Mouse (Mus musculus) ES-Bruce4 (cell line): ENCODE results near the gene Wdr82. TPM values are rescaled to one million over a fixed set of nuclear protein-coding genes. Genes with fewer than 3 reads are reported as not detected.
A peak's percentile ranks its signal among the peaks of the same experiment; 100 is the strongest.

Experiments
- H3K27ac ChIP-seq: 2 replicates; pipeline ENCODE4 v1.5.1; 2012; ENCODE audit warnings: low read length, inconsistent platforms; ENCODE audit not compliant: insufficient read depth
- H3K27me3 ChIP-seq: 2 replicates; pipeline ENCODE4 v1.6.1; 2012; ENCODE audit warnings: mild to moderate bottlenecking, low read length, inconsistent platforms; ENCODE audit not compliant: control insufficient read depth, poor library complexity, insufficient read depth, severe bottlenecking
- H3K36me3 ChIP-seq: 2 replicates; pipeline ENCODE4 v1.6.1; 2012; ENCODE audit warnings: inconsistent platforms, mild to moderate bottlenecking, low read length, moderate library complexity; ENCODE audit not compliant: control insufficient read depth, poor library complexity, insufficient read depth, severe bottlenecking
- H3K4me1 ChIP-seq: one replicate; pipeline ENCODE4 v1.8.1; 2011; ENCODE audit warnings: low read length; ENCODE audit not compliant: control insufficient read depth, insufficient read depth
- H3K4me3 ChIP-seq: 2 replicates; pipeline ENCODE4 v1.5.1; 2011; ENCODE audit warnings: low read depth, mild to moderate bottlenecking, low read length
- H3K9ac ChIP-seq: 2 replicates; pipeline ENCODE4 v1.6.1; 2012; ENCODE audit warnings: low read depth, mild to moderate bottlenecking, inconsistent platforms; ENCODE audit not compliant: poor library complexity, severe bottlenecking
- H3K9me3 ChIP-seq: replicated peaks from 2 replicates; pipeline ENCODE4 v1.6.1; 2012; ENCODE audit warnings: mild to moderate bottlenecking, low read length, inconsistent platforms; ENCODE audit not compliant: control insufficient read depth, poor library complexity, insufficient read depth, severe bottlenecking
- CTCF ChIP-seq: IDR thresholded peaks from one replicate; pipeline ENCODE4 v1.8.1; 2011; ENCODE audit warnings: low read depth, low read length
- EP300 ChIP-seq: IDR thresholded peaks from 2 replicates; pipeline ENCODE4 v1.6.1; 2011; ENCODE audit warnings: low read depth, low read length; ENCODE audit not compliant: insufficient read depth
- POLR2A ChIP-seq: IDR thresholded peaks from one replicate; pipeline ENCODE4 v1.8.1; 2011; ENCODE audit warnings: low read length; ENCODE audit not compliant: insufficient read depth
- polyA plus RNA-seq: library from polyadenylated mRNA; stranded (reverse); fragments of >200 nt; gene quantifications from 2 replicates; pipeline ENCODE4 v1.2.4, GENCODE M21; 2011; ENCODE audit warnings: low read depth; ENCODE audit not compliant: missing spikeins, insufficient read depth, insufficient read length

Wdr82 gene
- polyA plus RNA-seq, 1 experiment: 118 TPM

DNA sequence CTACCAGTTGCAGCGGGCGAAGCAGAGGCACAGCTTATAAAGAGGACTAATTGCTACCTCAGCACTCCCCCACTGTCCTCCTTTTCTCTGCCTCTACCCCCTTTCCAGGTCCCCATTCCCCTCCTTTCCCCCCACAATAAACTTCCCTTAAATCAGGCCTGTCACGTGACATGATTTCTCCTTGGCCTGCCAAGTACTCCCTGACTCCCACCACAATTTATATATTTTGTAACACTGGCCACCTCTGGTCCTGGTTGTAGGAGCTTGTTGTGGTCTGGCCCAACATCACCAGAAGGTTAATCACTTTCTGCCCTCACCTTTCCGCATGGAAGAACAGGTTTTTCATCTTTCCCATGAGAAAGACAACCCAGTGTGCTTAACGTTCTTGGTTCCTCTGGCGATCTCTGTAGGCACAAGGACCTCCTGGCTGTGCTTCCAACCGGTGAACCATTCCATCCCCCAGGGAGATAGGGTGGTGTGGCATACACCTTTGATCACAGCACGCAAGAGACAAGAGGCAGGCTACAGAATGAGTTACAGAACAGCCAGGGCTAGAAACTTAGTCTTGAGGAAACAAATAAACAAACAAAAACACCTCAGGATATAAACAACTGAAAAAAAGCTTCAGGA lies 50.3 kb downstream of the Wdr82 start:
- Histone ChIP-seq H3K4me3 (no peak overlapping the region), H3K4me1 (no peaks in the 10 kb centered on the region), H3K27me3 (no peaks in the 10 kb centered on the region), H3K9me3 (no peaks in the 10 kb centered on the region), H3K9ac (no peak overlapping the region), H3K27ac (no peak overlapping the region), H3K36me3 (no peaks in the 10 kb centered on the region)
- no peak for TF ChIP-seq CTCF
- no peak for TF ChIP-seq EP300
- TF ChIP-seq POLR2A: no peak

- no peaks in the 10 kb centered on the region for H3K4me1 ChIP-seq
- TF ChIP-seq CTCF: no peak
- no peak within 1 kb of the TSS for H3K27ac ChIP-seq
Measured at GRCm38 (mm10) chr9:106222261-106222851, 51.6 kb downstream of the Wdr82 start, which contains the start of gene Tlr9. Tlr9 (plus strand) TSS chr9:106222598.

GRCm38 (mm10) chr9:106222994-106223393 lies 52.3 kb downstream of the Wdr82 start:
- Histone ChIP-seq H3K9me3 (no peaks in the 10 kb centered on the region), H3K27me3 (no peaks in the 10 kb centered on the region), H3K36me3 (no peaks in the 10 kb centered on the region), H3K27ac (no peak overlapping the region), H3K4me1 (no peaks in the 10 kb centered on the region), H3K4me3 (no peak overlapping the region), H3K9ac (no peak overlapping the region)
- no peak for TF ChIP-seq POLR2A
- no peak for TF ChIP-seq CTCF
- TF ChIP-seq EP300: no peak

More at GRCm38 (mm10) chr9:106222261-106222851, 51.6 kb downstream of the Wdr82 start, which contains the start of gene Tlr9:
- Histone ChIP-seq H3K27me3 (no peaks in the 10 kb centered on the region), H3K4me3 (no peak within 1 kb of the TSS), H3K36me3 (no peaks in the 10 kb centered on the region), H3K9me3 (no peaks in the 10 kb centered on the region), H3K9ac (no peak within 1 kb of the TSS)

- no peak overlapping the region for H3K27ac ChIP-seq
- H3K27me3 ChIP-seq: no peaks in the 10 kb centered on the region
- H3K9ac ChIP-seq: peak overlapping the region; percentile 11; the same call in 1 of the 2 replicates
- no peaks in the 10 kb centered on the region for H3K4me1 ChIP-seq
- H3K9me3 ChIP-seq: no peaks in the 10 kb centered on the region
- TF ChIP-seq EP300: no peak
- TF ChIP-seq CTCF: no peak
- H3K4me3 ChIP-seq: peak overlapping the region; percentile 64
- no peaks in the 10 kb centered on the region for H3K36me3 ChIP-seq
Measured at GRCm38 (mm10) chr9:106225469-106226150, 54.9 kb downstream of the Wdr82 start.

DNA sequence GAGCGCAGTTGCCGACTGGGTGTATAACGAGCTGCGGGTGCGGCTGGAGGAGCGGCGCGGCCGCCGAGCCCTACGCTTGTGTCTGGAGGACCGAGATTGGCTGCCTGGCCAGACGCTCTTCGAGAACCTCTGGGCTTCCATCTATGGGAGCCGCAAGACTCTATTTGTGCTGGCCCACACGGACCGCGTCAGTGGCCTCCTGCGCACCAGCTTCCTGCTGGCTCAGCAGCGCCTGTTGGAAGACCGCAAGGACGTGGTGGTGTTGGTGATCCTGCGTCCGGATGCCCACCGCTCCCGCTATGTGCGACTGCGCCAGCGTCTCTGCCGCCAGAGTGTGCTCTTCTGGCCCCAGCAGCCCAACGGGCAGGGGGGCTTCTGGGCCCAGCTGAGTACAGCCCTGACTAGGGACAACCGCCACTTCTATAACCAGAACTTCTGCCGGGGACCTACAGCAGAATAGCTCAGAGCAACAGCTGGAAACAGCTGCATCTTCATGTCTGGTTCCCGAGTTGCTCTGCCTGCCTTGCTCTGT lies 55.5 kb downstream of the Wdr82 start:
- H3K9me3 ChIP-seq: no peaks in the 10 kb centered on the region
- H3K36me3 ChIP-seq: no peaks in the 10 kb centered on the region
- peak overlapping the region; percentile 64 for H3K4me3 ChIP-seq
- peak overlapping the region; percentile 11; the same call in 1 of the 2 replicates for H3K9ac ChIP-seq
- no peak for TF ChIP-seq EP300
- TF ChIP-seq POLR2A: no peak
- TF ChIP-seq CTCF: peak; percentile 23
- no peak overlapping the region for H3K27ac ChIP-seq
- H3K27me3 ChIP-seq: no peaks in the 10 kb centered on the region
- H3K4me1 ChIP-seq: no peaks in the 10 kb centered on the region

GRCm38 (mm10) chr9:106227790-106228429 lies 57.2 kb downstream of the Wdr82 start:
- Histone ChIP-seq H3K36me3 (no peaks in the 10 kb centered on the region), H3K9me3 (no peaks in the 10 kb centered on the region), H3K9ac (no peak overlapping the region), H3K27me3 (no peaks in the 10 kb centered on the region), H3K4me1 (no peaks in the 10 kb centered on the region), H3K27ac (no peak overlapping the region), H3K4me3 (no peak overlapping the region)
- no peak for TF ChIP-seq CTCF
- no peak for TF ChIP-seq EP300
- no peak for TF ChIP-seq POLR2A
